Mouse (Mus musculus): ENCODE data around the gene Nkpd1.

Nkpd1 gene

GRCm38 (mm10) chr7:19547344-19547969, 29.8 kb downstream of the Nkpd1 start:
- DNase-seq, result no peak

GRCm38 (mm10) chr7:19549394-19549793, 31.8 kb downstream of the Nkpd1 start:
- no peak for DNase-seq

- DNase-seq, result no peak
These were observed 34.0 kb downstream of the Nkpd1 start for GRCm38 (mm10) chr7:19551634-19552033.

DNA sequence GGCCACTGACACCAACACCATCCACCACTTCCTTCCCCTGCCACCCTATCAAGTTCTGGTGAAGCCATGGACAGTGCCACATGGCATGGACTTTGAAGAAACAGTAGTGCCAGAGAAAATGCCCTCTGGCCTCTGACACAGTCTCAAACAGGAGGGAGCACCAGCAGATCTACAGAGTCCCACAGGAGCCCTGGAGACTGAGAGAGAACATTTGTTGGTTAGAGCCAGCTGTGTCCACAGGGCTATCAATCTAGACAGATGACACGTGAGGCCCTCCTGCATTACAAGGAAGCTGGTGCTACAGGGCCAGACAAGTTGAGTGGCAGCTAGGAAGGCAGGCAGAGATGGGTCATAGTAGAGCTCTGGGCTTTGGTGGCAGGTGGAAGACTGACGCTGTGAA, 34.8 kb downstream of the Nkpd1 start:
- no peak for DNase-seq

DNA sequence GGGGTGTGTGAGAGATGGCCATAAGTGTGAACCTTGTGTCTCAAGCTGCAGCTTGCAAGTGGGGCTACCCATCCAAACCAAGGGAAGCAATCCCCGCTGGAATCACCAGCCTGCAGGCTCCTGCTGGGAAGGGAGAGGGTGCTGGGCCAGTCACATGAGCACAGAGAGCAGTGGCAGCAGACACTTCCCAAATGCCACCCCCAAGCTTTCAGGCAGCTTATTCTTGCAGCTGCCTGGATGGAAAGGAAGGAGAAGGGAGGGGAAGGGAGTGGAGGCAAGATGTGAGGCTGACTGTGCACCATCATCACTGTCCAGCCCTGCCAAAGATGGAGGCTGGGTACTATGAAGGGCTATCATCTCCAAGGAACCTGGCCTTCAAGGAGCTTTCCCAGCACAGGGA, 36.5 kb downstream of the Nkpd1 start:
- no peak for DNase-seq

DNA sequence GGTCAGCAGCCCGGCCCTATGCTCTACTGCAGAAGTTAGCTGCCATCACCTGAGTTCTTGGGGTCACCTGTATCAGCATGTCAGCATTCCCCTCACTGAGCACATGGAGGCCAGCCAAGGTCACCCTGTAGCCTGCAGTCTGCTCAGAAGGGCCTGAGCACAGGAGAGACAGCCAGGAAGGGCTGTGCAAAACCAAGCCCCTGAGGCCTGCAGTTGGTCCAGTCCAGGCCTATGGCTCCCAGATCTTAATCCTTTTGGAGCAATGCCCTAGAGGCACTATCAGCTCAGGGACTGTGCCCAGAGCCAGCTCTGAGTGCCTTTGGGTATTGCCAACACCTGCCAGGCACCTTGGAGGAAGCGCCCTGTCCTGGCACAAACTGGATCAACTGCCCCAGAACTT, 39.4 kb downstream of the Nkpd1 start:
- DNase-seq, result no peak

GRCm38 (mm10) chr7:19557982-19558900, 40.6 kb downstream of the Nkpd1 start:
- no peak for DNase-seq

- DNase-seq, result no peak
These were observed 41.3 kb downstream of the Nkpd1 start for GRCm38 (mm10) chr7:19558965-19559364.

- no peak for DNase-seq
These were observed 43.0 kb downstream of the Nkpd1 start for GRCm38 (mm10) chr7:19560491-19561260.

DNA sequence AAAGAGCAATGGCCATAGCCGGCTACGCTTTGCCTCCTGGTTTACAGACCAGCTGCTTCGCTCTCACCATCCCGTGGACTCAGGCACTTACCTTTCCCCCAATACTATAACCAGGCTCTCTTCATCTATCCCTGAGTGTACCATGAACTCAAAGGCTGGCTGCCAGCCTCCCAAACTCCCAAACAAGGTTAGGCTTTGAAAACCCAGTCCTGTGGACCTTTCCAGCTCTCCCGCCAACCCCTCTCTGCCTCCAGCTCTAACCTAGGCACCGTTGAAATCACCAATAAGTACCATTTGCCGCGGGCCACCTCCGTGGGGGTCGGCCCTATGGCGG, 43.8 kb downstream of the Nkpd1 start:
- DNase-seq, result no peak

GRCm38 (mm10) chr7:19561765-19562642, 44.4 kb downstream of the Nkpd1 start:
- DNase-seq, result peak; percentile 98

DNA sequence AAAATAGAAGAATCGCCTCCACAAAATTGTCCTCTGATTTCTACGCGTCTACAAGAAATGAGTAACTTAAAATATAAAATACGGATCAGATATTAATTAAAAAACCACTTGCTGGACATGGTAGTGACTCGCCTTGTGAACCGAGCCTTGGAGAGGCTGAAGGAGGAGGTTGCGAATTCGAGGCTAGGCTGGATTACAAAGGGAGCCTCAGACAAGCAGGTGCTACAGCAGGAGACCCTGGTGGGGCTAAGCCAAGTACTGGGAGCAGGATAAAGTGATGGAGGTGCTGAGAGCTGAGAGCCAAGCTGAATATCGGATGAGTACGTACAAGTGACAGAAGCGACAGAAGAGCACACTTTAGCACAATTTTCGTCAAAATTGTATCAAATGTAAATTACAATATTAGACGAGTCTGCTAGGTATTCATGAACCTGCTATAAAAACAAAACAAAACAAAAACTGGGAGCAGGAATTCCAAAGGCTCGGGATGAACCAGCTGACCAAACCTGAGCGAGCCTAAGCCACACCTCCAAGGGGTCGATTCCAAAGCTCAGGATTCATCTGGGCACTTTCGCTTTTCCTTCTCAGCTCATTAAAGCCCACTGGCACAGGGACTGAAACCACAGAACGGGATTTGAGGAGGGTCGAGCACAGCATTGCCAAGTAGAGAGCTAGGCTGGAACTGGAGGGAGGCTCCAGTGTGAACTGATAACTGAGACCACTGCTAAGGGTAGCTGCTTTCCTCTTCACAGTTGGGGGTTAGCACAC, 45.2 kb downstream of the Nkpd1 start, which contains the start of gene Ppp1r37:
Ppp1r37 (minus strand) TSS at position 434 of the 768 bp plus-strand sequence.
- DNase-seq, result no peak

DNA sequence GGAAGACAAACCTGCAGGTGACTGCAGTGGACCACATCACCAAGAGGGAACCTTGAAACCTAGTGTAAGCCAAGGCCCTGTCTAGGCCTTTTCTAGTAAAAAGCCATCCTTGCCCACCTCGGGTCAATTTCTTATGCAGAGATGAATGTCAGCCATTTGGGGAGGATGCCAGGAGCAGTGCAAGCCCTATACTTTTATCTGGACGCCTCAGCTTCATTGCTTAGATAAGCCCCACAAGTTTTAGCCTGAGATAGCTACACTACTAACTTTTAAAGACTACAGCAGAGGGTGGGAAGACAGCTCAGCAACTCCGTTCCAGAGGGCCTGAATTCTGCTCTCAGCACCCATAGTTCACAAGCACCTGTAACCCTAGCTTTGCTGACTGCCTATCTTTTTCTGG, 46.2 kb downstream of the Nkpd1 start:
- no peak for DNase-seq

- no peak for DNase-seq
These were observed 46.8 kb downstream of the Nkpd1 start for GRCm38 (mm10) chr7:19564455-19564854.

DNA sequence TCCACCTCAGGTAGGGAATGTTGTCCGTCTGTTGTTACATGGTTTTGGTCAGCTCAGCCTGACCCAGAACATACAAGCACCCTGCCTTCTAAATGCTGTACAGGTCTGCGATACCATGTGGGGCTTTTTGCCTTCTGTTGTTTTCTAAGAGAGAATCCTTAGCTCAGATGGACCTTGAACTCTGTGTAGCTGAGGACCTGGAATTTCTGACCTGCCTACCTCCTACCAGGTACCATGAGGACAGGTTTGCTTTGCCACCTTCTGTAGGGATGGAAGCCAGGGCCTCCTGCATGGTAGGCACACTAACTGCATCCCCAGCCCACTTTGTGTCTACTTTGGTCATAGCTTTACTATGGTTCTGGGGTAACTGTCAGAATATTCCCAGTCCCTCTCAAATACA, 48.2 kb downstream of the Nkpd1 start:
- DNase-seq, result no peak

- no peak for DNase-seq
These were observed 49.8 kb downstream of the Nkpd1 start for GRCm38 (mm10) chr7:19567426-19567825.

GRCm38 (mm10) chr7:19569647-19570046, 52.0 kb downstream of the Nkpd1 start:
- no peak for DNase-seq

- DNase-seq, result peak; percentile 79
These were observed 55.5 kb downstream of the Nkpd1 start for GRCm38 (mm10) chr7:19572926-19573775.

DNA sequence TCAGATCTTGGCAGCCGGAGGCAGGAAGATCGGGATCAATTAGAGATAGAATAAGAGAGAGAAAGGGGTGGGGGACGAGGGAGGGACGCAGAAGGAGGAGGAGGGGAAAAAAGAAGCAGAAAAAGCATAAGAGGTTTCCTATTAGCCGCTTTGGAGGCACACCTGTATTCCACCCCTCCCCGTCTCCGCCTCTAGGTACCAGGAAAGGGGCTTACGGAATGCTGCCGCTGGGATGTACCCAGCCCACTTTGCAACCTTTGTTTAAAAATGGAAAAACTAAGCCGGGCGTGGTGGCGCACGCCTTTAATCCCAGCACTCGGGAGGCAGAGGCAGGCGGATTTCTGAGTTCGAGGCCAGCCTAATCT, 56.1 kb downstream of the Nkpd1 start:
- DNase-seq, result no peak

Data from right cerebral cortex, postnatal 4 days (tissue).